Mouse (Mus musculus) right cerebral cortex, postnatal 36 days (tissue): ENCODE data around the gene Dse.

Experiments used
- DNase-seq, 2 experiments: peaks; one replicate each; pipeline ENCODE4 v3.0.0; 2022; ENCODE audit warnings: low spot score in 2 of 2, mixed read lengths in 1 of 2

Gene Dse

DNA sequence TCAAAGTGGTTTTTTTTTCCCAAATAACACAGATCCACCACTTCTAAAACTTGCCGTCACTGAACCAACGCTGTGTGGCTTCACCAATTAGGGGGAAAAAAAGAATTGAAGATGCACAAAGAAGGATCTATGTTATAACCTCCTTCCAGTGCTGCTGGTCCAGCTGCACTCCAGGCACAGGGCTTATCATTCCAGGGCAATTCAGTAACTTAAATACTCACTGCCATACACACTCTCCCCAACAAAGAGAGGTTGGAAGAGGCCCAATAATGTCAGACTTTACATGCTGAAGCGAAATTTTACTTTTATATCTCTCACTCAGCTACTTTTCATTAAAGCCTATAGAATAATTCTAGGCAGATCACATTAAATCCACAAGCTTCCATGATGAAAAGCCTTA is 8.9 kb downstream of the Dse start:
- DNase-seq = no peak

DNA sequence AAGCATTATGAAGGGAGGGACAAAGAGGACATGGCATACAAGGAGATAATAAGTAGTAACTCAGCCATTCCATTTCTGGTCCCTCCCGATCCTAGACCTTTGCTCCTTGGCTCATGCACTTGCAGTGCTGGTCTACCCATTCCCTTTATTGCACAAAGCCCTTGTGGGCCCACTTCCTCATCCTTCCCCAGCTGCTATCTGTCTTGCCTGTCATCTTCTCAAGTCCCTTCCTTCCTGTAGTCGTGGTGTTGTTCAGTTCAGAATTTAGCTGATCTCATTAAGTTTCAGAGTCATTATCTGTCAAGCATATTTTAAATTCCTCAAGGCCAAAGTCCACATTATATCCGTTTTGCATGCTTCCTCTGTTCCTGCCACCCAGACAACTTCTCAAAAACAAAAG is 9.5 kb downstream of the Dse start:
- DNase-seq = no peak

DNA sequence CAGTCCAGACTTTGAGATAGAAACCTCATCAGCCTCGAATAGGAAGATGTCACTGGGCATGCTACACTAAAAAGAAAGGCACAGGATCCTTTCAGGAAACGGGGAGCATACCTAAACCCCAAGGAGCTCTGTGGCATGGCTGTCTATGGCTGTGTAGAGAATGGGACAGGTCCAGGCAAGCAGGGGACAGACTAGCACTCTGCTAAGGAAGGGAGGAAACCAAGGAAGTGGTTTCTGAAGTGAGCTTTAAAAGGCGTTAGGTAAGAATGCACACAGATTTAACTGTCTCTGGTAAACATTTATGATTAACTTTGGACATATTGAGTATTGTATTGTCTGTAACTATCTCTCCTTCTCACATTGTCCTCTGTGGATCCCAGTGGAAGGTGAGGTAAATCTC is 10.2 kb downstream of the Dse start:
- DNase-seq = no peak

DNA sequence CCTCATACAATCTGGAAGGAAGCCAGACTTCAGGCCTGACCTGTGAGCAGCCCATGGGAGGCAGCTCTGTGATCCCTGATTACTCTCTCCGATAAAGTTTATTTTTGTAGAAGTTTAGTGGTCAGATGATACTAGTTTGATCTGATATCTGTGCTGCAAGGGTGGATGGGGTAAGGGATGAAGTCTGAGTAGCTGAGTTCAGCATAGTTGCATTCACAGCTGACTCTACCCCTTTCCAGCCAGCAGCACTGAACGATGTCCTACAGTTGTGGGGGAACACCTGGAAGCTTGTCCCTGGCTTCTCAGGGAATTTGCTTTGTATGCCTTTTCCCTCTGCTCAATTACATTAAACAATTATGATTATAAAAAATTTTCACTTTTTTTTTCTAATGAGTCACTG is 12.6 kb downstream of the Dse start:
- no peak for DNase-seq

DNA sequence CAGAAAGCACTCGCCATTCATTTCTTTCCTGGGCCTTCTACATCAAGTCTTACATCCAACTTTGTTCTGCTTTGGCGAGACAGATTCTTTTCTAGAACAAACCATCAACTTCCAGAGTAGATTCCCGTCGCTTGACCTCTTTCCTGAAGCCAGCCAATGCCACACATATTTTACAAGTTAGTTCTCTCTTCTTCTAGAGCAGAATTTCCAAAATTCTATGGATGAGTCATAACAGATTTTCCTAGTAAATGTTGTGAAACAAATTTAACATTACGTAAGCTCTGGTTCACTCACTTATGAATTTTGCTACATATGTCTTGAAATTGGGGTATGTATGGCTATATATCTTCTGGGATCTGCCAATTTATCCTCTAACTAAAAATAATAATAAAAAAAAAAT is 13.0 kb downstream of the Dse start:
- DNase-seq = no peak

DNA sequence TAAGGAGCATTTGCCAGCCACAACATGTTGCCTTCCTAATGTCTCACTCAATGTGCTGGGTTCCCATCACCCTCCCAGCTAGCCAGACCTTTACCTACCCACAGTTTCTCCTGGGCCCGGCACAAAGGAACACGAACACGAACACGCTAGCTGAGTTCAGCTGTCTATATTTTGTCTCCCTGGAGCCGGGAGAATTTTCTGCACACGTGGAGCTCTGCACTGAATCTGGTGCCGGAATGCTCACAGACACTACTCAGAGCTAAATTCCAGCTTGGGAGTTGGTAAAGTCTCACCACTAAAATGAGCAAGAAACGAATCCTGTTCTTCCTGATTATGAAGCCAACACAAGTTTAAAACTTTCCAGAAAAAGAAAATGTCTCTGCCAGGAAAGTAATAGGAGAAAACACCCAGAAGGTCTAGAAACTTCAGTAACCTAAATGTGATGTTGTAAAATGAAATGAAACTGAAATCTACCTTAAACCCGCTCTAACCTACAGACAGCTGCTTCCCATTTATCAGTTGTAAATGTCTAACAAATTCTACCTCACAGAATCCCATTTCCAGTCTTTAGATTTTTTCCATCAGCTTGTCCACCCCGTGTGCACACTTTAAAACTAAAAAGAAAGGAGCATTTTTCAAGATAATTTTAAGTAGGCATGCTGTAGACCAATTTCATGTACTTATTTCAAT is 20.8 kb downstream of the Dse start:
- peak in 1 of 2 experiments; percentile 10 for DNase-seq

DNA sequence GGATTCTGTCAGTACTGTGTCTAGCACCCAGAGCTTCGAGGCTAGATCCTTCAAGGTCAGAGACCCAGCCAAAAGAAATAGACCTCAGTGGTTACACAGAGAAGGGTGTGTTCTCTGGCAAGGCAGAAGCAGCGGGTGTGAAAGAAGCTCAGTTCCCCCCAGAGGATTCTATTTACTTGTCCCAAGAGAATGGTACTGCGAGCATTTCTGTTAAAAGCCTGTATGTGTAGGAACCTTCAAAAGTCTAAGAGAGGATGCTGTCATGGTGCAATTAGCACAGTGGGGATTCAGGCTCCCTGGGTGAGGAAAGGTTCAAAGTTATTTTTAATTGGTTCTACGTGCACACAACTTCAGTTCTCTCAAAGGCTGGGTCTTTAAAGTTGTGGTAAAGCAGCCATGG is 22.0 kb downstream of the Dse start:
- no peak for DNase-seq

DNA sequence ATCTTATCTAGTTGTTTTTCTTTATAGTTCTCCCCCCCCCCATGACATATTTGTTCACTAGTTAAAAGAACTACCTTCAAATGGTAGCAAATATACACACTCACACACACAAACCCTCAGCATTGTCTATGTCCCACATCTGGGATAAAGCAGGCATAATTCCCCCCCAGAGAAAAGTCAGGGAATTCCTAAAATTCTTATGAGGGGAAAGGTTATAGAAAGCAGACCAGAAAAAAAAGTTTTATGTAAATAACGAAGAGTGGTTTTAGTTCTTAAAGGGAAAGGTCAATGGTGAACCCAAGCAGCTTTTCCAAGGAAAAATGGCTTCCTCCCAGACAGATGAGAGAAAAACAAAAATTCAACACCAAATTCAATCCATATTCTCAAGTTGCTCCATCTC is 22.6 kb downstream of the Dse start:
- DNase-seq = no peak

DNA sequence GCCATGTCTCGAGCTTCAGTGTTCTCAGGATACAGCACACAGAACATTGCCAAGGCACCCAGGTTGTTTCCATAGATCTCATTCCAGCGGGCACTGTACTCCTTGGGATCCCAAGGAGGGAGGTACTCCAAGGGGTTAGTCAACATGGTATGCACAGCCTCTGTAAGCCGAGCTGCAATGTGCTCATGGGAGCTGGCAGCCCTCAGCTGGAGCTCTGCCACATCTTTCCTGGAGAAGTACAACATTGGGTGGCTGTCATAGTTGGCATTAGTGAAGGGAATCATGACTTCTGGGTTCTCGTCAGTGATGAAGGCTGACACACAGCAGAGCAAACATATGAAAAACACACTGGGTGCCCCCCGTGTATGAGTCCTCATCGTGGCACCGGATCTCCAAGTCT is 23.8 kb downstream of the Dse start:
- DNase-seq = peak in 1 of 2 experiments; percentile 5

DNA sequence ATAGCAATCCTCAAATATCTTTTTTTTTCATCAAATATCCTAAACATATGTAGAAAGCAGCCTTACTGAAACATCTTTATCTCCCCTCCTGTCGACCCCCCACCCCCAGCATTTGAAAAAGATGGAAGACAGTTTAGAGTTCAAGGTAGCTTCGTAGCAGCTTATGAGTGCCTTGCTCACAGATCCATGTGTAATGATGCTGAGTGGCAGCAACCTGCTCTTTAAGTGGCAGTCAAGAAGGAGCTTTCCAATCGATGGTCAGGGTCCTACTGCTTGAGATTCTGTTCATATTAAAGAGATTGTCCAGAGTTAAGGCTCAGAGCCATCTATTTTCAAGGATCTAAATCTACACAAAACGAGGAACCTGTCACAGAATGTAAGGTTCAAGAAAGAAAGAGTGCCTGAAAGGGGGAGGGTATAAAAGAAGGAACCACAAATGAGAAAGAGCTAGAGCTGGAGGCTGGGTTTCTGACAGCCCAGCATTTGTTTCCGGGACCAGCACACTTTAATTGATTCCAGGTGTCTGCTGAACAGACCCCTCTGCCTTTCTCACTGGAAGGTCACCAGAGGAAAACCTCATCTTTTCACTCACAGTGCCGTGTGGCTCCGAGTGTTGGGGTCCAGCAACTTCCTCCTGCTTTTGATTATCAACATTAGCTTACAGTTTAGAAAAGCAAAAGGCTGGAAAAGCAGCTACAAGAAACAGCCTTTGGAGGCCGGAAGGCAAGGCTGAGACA is 31.5 kb downstream of the Dse start:
- DNase-seq = no peak

DNA sequence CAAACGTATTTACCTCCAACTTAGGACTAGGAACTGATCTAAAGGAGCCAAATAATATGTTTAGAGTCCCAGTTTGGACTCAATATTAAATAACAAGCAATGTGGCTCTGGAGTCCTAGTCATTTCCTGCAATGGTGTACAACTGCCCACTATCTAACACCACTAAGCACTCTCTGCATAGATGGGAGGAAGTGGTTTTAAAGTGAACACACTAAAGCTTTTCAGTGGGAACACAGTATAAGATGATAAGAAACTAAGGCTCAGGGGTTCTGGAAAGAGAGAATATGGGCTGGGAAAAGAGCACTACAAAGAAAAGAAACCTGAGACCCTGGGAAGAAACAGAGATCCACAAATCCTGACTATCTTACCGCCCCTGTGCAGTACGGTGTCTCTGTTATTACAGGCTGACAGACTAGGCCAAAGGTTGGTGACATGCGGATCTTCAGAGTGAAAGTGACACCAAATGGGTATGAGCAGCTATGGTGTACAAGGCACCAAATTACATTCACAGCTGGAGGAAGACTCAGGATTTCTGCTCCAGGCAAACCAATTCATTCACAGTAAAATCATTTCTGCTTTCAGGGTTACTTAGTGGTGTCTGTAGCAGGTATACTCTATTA is 34.7 kb downstream of the Dse start:
- no peak for DNase-seq

DNA sequence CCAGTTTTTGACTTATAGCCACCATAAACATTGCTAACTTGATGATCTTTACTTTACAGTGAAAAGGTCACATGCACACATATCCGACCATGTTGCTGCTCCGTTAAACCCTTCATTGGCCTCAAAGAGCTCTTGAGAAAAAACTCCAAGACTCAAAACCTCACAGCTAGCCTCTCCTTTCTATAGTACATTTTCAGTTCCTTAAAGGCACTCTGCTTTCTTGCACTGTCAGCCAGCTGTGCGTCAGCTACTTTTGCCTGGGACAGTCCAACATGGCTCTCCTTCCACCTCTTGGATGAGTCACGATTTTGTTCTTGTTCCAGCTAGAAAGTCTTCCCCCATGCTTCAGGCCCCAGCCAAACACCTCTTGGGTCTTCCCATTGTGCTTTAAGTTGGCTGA is 35.9 kb downstream of the Dse start:
- no peak for DNase-seq

DNA sequence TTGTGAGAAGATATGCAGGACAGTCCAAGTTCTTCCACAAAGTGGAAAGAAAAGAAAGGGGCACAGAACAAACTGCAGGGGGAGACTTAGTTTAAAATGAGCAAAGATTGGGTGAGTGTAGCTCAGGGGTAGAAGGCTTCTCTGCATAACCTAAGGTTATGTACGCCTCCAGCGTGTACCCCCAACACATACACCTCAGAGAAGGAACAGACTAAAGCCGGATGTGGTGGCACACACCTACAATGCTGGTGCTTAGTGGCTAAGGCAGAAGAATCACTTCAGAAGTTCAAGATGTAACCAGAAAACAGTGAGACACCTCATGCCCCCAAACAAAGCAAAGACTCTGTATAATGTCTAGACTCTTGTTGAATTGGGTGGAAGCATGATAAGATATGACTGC is 36.3 kb downstream of the Dse start:
- DNase-seq = no peak

DNA sequence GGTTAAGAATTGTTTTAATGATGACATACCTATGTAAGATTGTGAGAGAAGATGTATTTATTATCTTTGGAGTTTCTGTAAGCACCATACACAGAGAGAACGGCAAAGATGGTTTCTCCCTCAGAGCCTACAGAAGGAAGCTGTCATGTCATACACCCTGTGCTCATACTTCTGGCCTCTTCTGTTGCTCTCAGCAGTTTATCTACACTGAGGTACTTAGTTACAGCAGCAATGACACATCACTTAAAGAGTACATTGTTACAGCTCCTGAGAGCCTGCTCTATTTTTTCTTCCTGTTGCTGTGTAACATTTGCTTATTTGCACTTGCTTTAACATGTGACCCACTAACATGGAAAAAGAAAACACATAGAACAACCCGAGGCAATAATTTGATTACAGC is 40.5 kb downstream of the Dse start:
- DNase-seq = no peak

DNA sequence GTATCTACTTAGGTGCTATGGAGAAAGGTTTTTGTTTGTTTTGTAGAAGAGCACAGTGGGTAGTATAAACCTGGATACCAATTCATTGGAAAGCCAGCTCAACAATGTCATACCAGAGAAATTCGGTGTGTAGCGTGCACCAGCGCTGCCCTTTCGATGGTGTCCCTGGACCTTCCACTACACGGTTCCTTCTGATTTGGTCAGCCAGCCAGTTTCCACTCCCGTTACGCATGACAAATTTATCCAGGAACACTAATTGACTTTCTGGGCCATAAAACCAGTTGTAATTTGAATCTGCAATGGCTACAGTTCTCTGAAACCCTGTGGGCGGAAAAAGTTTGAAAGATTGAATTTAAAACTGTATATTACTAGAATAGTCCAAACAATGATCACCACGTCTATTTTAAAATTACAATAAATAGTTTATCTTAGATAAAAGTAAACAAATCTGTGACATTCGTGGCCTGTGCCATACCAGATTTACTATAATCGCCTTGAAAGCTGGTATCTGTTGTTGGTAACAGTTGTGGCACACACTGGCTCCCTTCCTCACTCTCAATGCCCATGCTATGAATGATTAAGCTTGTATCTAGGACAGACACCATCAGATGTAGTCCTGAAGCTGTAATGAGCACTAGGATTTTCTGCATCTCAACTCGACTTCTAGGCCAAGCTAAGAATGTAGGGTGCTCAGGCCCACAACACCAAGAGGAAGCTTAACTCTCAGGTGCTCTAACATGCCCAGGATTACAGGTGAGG is 51.5 kb downstream of the Dse start:
- DNase-seq = no peak

DNA sequence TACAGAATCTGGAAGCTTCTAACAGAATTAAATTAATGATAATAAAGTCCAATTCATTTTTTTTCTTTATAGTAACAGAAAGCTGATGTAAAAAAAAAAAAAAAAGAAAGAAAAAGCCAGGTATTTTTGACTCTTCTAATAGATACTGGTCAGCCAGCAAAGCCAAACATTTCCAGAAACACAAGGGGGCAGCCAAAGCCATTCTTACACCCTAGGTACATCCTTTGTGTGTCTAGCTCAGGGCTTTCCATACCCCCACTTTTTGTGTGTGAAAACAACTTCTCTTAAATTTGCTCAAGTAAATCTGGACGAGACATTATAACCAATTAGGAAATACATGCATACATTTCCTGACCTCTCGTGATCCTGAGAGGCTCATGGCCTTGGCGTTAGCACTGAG is 55.7 kb downstream of the Dse start:
- no peak for DNase-seq

DNA sequence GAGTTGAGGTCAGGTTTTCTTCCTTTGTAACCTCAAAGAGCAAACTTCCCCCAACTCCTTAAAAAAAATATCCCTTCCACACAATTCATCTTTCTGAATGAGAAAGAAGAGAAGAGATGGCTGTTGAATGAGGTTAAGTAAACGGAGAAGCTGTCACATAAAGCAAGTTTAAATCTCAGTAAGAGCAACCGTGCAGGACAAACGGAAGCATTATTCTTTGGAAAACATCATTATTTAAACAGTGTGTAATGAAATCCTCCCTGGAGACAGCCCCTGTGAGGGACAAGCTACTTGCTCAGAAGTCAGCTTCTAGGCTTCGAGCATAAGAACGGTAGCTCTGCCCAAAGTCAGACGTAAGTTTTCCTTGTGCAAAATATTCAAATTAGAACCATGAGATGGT is 57.1 kb downstream of the Dse start:
- no peak for DNase-seq

DNA sequence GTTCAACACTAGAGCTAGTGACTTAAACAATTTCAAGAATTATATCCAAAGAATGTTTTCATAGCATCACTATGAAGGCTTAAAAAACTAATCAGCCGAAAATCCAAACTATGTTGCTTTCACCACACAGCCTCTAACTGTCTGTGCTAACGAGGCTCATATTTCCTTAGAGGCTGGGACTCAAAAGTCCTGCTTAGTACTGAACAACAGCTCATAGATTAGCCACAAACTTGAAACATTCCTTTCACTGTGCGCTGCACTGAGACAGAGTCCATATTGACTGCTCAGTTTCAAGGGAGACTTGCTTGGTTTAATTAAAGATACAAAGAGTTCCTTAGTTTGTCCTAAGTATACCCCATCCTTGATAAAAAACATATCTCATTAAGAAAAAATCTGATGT is 57.7 kb downstream of the Dse start:
- DNase-seq = no peak

DNA sequence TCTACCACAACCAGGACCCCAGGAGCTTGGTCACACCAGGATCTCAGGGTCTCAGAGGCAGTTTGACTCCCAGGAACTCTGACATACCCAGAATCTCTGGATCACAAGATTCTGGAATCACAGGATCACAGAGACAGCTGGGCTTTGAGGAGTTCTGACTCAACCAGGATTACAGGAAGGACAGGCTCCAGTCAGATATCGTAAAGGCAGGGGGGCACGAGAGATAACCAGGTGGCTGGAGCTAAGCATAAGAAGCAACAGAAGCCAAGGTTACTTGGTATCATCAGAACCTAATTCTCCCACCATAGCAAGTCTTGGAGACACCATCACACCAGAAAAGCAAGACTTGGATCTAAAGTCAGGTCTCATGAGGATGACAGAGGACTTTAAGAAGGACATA is 65.8 kb downstream of the Dse start:
- DNase-seq = no peak

DNA sequence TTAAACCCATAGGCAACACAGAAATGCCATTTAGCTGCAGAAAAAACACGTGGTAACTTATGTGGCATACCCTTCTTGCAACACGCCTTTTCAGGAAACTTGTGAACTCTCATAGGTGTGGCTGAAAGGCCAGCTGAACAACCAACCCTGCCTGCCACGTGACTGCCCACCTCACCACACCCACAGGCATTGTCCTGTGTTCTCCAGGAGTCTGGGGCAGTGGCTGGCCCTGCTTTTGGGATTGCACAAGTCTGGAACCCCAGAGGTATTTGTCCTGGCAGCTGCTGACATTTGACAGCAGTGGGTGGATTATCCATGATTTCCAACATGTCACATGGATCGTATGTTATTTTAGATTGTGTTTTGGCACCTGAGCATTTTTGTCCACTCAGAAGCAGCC is 67.7 kb downstream of the Dse start:
- DNase-seq = no peak

DNA sequence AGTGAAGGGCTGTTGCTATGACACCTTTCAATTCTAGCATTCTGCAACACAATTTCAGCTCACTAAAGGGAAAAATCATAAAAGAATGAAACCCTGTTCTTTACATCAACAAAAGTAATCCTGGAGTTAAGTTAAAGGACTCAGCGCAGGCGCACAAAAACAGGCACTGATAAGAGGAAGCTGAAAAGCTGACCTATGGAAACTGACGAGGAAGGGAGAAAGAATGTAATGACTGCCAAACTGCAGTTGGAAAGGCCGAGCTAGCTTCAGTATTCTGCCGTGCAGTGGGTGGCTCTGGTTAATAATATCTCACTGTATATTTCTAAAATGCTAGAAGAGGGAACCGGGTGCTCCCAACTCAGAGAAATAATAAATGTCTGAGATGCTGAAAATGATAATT is 69.5 kb downstream of the Dse start:
- no peak for DNase-seq

DNA sequence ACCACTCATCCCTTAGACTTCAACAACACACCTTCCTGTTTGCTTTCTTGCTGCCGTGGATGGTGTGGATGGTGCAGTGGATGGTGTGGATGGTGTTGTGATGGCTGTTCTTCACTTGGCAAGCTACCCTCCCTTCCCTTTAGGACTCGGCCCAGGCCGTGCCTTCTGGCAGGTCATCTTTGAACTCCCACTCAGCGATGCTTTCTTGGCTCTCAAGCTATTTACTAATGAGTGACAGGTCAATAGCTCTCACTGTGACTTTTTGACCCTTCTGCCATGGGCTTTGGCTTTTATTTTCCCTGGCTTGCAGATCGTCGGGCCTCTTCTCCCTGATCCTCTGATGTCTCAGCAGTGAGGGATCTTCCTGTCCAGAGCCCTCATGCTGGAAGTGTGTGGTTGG is 71.1 kb downstream of the Dse start:
- DNase-seq = no peak

DNA sequence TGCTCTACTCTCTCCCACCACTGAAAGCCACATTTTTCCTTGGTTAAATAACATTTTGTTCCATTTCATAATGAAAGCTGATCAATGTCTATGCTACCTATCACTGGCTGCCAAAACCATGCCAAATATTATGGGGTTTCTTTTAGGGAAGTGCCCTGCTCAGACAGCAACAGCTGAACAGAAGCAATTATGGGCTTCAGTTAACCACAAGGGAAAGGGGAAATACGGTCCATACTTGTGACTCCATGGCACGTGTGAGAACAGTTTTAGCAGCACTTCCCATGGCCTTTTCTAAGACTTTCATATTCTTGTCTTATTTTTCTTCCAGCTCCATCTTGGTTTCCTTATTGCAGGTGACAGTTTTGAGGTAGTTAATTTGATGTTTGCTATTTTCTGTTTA is 76.2 kb downstream of the Dse start:
- no peak for DNase-seq
